Mouse (Mus musculus): ENCODE data around the gene P2rx5. TPM values are rescaled to one million over a fixed set of nuclear protein-coding genes. Genes with fewer than 3 reads are reported as not detected.

The P2rx5 gene
- polyA plus RNA-seq, 1 experiment: 1.9 TPM

DNA sequence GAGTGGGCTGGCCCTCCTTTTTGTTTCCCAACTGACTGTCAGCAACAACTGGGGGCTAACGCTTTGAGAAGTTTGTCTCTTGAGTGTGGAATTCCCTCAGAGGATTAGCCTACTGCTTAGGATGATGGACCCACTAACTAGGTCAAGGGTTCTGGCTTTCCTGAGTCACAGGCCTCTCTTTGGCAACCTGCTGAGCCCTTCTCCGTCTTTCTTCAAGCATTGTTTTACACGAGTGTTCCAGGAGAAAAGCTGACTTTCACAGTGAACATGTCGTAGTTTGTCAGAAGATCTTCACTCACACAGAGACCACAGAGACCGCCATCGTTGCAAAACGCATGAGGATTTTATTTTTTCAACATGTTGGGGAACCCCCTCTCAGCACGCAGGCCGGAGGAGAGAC is 12.0 kb upstream of the P2rx5 start:
- WGBS: 89% methylated on average over 9 of the region's 9 CpGs

DNA sequence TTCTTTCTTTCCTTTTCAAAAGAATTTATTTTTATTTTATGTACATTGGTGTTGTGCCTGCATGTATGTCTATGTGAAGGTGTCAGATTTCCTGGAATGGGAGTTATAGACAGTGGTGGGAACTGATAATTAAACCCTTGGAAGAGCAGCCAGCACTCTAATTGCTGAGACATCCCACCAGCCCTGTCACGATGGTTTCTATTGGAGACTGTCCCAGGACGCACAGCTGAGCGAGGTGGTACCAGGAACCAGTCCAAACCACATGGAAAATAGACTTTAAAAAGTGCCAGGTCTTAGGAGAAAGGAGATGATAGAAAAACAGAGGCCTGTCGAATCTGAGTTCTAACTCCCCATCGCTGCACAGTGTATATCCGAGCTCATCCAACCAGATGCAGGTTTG is 5.2 kb upstream of the P2rx5 start:
- TF ChIP-seq CTCF (IDR thresholded peaks at IDR 0.05; ENCODE audit: borderline replicate concordance, control insufficient read depth, extremely low read depth, insufficient read depth, low read length, poor library complexity): no peak
- TF ChIP-seq POLR2A (IDR thresholded peaks at IDR 0.05; ENCODE audit: control insufficient read depth, extremely low read depth, insufficient read depth, low read length, poor library complexity): no peak
- no peak overlapping the region for H3K4me3 ChIP-seq (ENCODE audit: control insufficient read depth, insufficient read depth, low read length)
- whole genome bisulfite sequencing: 77% methylated on average over 6 of the region's 6 CpGs
- H3K27me3 ChIP-seq (ENCODE audit: control insufficient read depth, insufficient read depth, low read length): no peaks in the 10 kb centered on the region; the same call in 1 of the 2 replicates
- H3K4me1 ChIP-seq (replicated peaks; ENCODE audit: control insufficient read depth, insufficient read depth, low read length): no peaks in the 10 kb centered on the region
- DNase-seq: no peak
- no peaks in the 10 kb centered on the region for H3K36me3 ChIP-seq (ENCODE audit: control insufficient read depth, insufficient read depth, low read length)
- no peak overlapping the region for H3K27ac ChIP-seq (ENCODE audit: control insufficient read depth, insufficient read depth, low read length)

More for the DNA sequence above, 12.0 kb upstream of the P2rx5 start:
- H3K36me3 ChIP-seq (ENCODE audit: control insufficient read depth, insufficient read depth, low read length): no peaks in the 10 kb centered on the region
- H3K27me3 ChIP-seq (ENCODE audit: control insufficient read depth, insufficient read depth, low read length): no peaks in the 10 kb centered on the region
- no peak for DNase-seq
- H3K27ac ChIP-seq (ENCODE audit: control insufficient read depth, insufficient read depth, low read length): no peak overlapping the region
- no peak overlapping the region for H3K4me3 ChIP-seq (ENCODE audit: control insufficient read depth, insufficient read depth, low read length)
- H3K4me1 ChIP-seq (replicated peaks; ENCODE audit: control insufficient read depth, insufficient read depth, low read length): no peaks in the 10 kb centered on the region
- TF ChIP-seq CTCF (IDR thresholded peaks at IDR 0.05; ENCODE audit: borderline replicate concordance, control insufficient read depth, extremely low read depth, insufficient read depth, low read length, poor library complexity): no peak
- no peak for TF ChIP-seq POLR2A (IDR thresholded peaks at IDR 0.05; ENCODE audit: control insufficient read depth, extremely low read depth, insufficient read depth, low read length, poor library complexity)

DNA sequence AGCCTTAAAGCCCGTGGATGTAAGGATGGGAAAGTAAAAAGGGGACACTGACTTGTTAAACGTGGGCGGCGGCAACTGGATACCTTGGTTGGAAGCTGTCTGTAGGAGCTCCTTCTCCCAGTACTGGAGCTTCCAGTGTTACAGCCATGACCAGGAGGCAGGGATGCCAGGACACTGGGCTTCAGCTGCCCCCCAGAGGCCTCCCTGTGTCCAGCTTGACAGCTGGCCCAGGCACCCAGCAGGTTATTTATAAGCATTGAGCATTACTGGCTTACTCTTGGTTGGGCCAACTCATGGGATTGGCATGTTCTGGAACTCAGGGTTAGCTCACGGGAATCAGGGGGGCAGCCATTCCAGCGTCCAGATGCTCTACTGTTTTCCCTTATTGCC is 585 bp downstream of the P2rx5 start:
- Histone ChIP-seq H3K36me3 (ENCODE audit: control insufficient read depth, insufficient read depth, low read length) (no peaks in the 10 kb centered on the region), H3K4me1 (replicated peaks; ENCODE audit: control insufficient read depth, insufficient read depth, low read length) (no peaks in the 10 kb centered on the region), H3K4me3 (ENCODE audit: control insufficient read depth, insufficient read depth, low read length) (no peak overlapping the region), H3K27ac (ENCODE audit: control insufficient read depth, insufficient read depth, low read length) (no peak overlapping the region), H3K27me3 (ENCODE audit: control insufficient read depth, insufficient read depth, low read length) (no peaks in the 10 kb centered on the region; the same call in 1 of the 2 replicates)
- 47% methylated on average over 6 of the region's 6 CpGs for WGBS
- TF ChIP-seq CTCF (IDR thresholded peaks at IDR 0.05; ENCODE audit: borderline replicate concordance, control insufficient read depth, extremely low read depth, insufficient read depth, low read length, poor library complexity): no peak
- TF ChIP-seq POLR2A (IDR thresholded peaks at IDR 0.05; ENCODE audit: control insufficient read depth, extremely low read depth, insufficient read depth, low read length, poor library complexity): no peak
- DNase-seq: no peak

DNA sequence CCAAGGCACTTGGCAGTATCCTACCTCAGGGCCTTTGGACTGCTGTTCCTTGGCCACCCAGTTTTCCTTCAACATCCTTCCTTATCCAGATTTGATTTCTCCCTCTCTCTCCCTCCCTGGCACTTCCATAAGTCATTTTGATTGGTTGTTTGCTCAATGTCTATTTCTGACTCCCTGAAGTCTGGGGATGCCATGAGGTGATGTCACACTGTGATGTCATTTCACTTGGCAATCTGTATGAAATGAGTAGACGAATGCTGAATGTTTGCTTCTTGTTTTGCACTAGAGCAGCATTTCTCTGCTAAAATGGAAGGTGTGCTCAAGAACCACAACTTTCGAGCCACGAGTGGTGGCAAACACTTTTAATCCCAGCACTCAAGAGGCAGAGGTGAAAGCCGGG is 1.4 kb downstream of the P2rx5 start:
- TF ChIP-seq POLR2A (IDR thresholded peaks at IDR 0.05; ENCODE audit: control insufficient read depth, extremely low read depth, insufficient read depth, low read length, poor library complexity) (no peak), CTCF (IDR thresholded peaks at IDR 0.05; ENCODE audit: borderline replicate concordance, control insufficient read depth, extremely low read depth, insufficient read depth, low read length, poor library complexity) (no peak)
- H3K36me3 ChIP-seq (ENCODE audit: control insufficient read depth, insufficient read depth, low read length): no peaks in the 10 kb centered on the region
- H3K4me1 ChIP-seq (replicated peaks; ENCODE audit: control insufficient read depth, insufficient read depth, low read length): no peaks in the 10 kb centered on the region
- no peak overlapping the region for H3K4me3 ChIP-seq (ENCODE audit: control insufficient read depth, insufficient read depth, low read length)
- DNase-seq: no peak
- 86% methylated on average over 4 of the region's 4 CpGs for WGBS
- no peak overlapping the region for H3K27ac ChIP-seq (ENCODE audit: control insufficient read depth, insufficient read depth, low read length)
- H3K27me3 ChIP-seq (ENCODE audit: control insufficient read depth, insufficient read depth, low read length): no peaks in the 10 kb centered on the region; the same call in 1 of the 2 replicates

DNA sequence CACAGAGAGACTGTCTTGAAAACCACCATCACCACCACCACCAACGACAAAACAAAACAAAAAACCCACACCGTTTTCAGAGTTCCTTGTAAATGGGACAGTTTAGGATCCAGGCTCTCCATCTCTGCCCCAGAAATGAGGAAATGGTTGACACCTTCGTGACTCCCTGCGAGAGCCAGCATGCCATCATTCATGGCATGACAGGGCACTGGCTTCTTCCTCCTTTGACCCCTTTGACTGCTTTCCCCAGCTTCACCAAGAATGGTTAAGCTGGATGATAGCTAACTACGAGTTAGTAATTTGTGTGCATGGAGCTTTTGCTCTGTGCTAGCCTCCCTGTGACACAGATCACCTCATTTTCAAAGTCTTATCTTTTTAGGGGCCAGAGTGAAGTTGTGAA is 2.1 kb downstream of the P2rx5 start:
- no peaks in the 10 kb centered on the region for H3K36me3 ChIP-seq (ENCODE audit: control insufficient read depth, insufficient read depth, low read length)
- no peaks in the 10 kb centered on the region for H3K4me1 ChIP-seq (replicated peaks; ENCODE audit: control insufficient read depth, insufficient read depth, low read length)
- 13% methylated on average over 5 of the region's 5 CpGs for WGBS
- DNase-seq: no peak
- H3K27ac ChIP-seq (ENCODE audit: control insufficient read depth, insufficient read depth, low read length): no peak overlapping the region
- H3K4me3 ChIP-seq (ENCODE audit: control insufficient read depth, insufficient read depth, low read length): no peak overlapping the region
- TF ChIP-seq POLR2A (IDR thresholded peaks at IDR 0.05; ENCODE audit: control insufficient read depth, extremely low read depth, insufficient read depth, low read length, poor library complexity) (no peak), CTCF (IDR thresholded peaks at IDR 0.05; ENCODE audit: borderline replicate concordance, control insufficient read depth, extremely low read depth, insufficient read depth, low read length, poor library complexity) (no peak)
- no peaks in the 10 kb centered on the region; the same call in 1 of the 2 replicates for H3K27me3 ChIP-seq (ENCODE audit: control insufficient read depth, insufficient read depth, low read length)

DNA sequence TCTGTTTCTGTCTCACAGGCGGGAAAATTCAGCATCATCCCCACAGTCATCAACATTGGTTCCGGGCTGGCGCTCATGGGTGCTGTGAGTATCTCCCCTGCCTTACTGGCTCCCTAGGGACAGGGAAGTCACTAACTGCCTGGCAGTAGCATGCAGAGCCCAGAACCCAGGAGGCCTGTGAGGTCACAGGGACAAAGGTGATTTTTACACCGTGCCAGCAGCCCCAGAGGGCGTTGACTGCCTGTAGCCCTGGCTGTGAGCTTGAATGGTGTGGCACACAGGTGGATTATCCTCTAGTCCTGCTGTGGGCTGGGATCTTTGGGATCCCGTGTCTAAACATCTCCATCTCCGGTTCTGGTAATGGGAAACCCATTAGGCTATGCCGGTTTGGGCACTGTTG is 7.8 kb downstream of the P2rx5 start:
- H3K4me3 ChIP-seq (ENCODE audit: control insufficient read depth, insufficient read depth, low read length): no peak overlapping the region
- TF ChIP-seq CTCF (IDR thresholded peaks at IDR 0.05; ENCODE audit: borderline replicate concordance, control insufficient read depth, extremely low read depth, insufficient read depth, low read length, poor library complexity): no peak
- no peak for TF ChIP-seq POLR2A (IDR thresholded peaks at IDR 0.05; ENCODE audit: control insufficient read depth, extremely low read depth, insufficient read depth, low read length, poor library complexity)
- H3K4me1 ChIP-seq (replicated peaks; ENCODE audit: control insufficient read depth, insufficient read depth, low read length): peaks cover 6% of the 10 kb centered on the region; the same call in 1 of the 2 replicates
- WGBS: 96% methylated on average over 8 of the region's 8 CpGs
- H3K27ac ChIP-seq (ENCODE audit: control insufficient read depth, insufficient read depth, low read length): no peak overlapping the region
- DNase-seq: no peak
- H3K27me3 ChIP-seq (ENCODE audit: control insufficient read depth, insufficient read depth, low read length): no peaks in the 10 kb centered on the region
- H3K36me3 ChIP-seq (ENCODE audit: control insufficient read depth, insufficient read depth, low read length): no peaks in the 10 kb centered on the region

DNA sequence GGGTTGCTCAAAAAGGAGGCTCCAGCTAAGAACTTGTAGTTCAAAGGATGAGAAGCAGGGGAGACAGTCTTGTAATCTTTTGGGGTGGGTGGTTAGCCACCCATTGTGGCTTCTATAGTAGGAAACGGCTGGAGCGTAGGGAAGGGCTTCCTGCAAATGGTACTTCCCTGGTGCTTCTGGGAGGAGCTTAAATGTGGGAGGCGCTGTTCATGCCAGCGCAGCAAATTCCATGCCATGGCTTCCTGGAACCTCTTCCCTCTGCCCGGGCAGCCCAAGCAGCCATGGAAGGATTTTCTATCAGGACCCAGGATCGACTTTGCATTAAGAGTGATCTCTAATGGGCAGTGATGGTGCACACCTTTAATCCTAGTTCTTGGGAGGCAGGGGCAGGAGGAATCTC is 8.4 kb downstream of the P2rx5 start:
- peaks cover 6% of the 10 kb centered on the region; the same call in 1 of the 2 replicates for H3K4me1 ChIP-seq (replicated peaks; ENCODE audit: control insufficient read depth, insufficient read depth, low read length)
- no peak for TF ChIP-seq CTCF (IDR thresholded peaks at IDR 0.05; ENCODE audit: borderline replicate concordance, control insufficient read depth, extremely low read depth, insufficient read depth, low read length, poor library complexity)
- TF ChIP-seq POLR2A (IDR thresholded peaks at IDR 0.05; ENCODE audit: control insufficient read depth, extremely low read depth, insufficient read depth, low read length, poor library complexity): no peak
- no peaks in the 10 kb centered on the region for H3K36me3 ChIP-seq (ENCODE audit: control insufficient read depth, insufficient read depth, low read length)
- no peak overlapping the region for H3K4me3 ChIP-seq (ENCODE audit: control insufficient read depth, insufficient read depth, low read length)
- H3K27me3 ChIP-seq (ENCODE audit: control insufficient read depth, insufficient read depth, low read length): no peaks in the 10 kb centered on the region
- DNase-seq: no peak
- no peak overlapping the region for H3K27ac ChIP-seq (ENCODE audit: control insufficient read depth, insufficient read depth, low read length)
- WGBS: 82% methylated on average over 6 of the region's 6 CpGs
